Mouse (Mus musculus): ENCODE results near the gene Ovol2.
"Not testable (repeated sequence)": the region's sequence is repeated elsewhere in the genome, so short reads cannot be mapped to it uniquely, and the experiment has no call there.

Gene Ovol2

GRCm38 (mm10) chr2:144331401-144332302 lies at the start of gene Ovol2:
TSS of gene Ovol2 (minus strand) at chr2:144332146.
- DNase-seq (ENCODE audit: low spot score): peak; percentile 27

- DNase-seq (ENCODE audit: low spot score): no peak
These were observed 49.8 kb upstream of the Ovol2 start for GRCm38 (mm10) chr2:144381741-144382140.

- no peak for DNase-seq (ENCODE audit: low spot score)
These were observed 49.3 kb upstream of the Ovol2 start for GRCm38 (mm10) chr2:144381293-144381692.

- DNase-seq (ENCODE audit: low spot score): no peak
These were observed 43.2 kb upstream of the Ovol2 start for GRCm38 (mm10) chr2:144375063-144375703.

- no peak for DNase-seq (ENCODE audit: low spot score)
These were observed 41.1 kb upstream of the Ovol2 start for GRCm38 (mm10) chr2:144373063-144373462.

- DNase-seq (ENCODE audit: low spot score): no peak
These were observed 39.6 kb upstream of the Ovol2 start for GRCm38 (mm10) chr2:144371566-144371965.

- DNase-seq (ENCODE audit: low spot score): no peak
These were observed 37.6 kb upstream of the Ovol2 start for GRCm38 (mm10) chr2:144369511-144369910.

GRCm38 (mm10) chr2:144369020-144369421 lies 37.1 kb upstream of the Ovol2 start:
- no peak for DNase-seq (ENCODE audit: low spot score)

- DNase-seq (ENCODE audit: low spot score): peak; percentile 98
These were observed 36.6 kb upstream of the Ovol2 start, which contains the start of the genes Kat14 and Pet117 for GRCm38 (mm10) chr2:144368400-144369019. TSS of gene Kat14 (plus strand) at chr2:144368983. TSS of gene Pet117 (plus strand) at chr2:144368996.

- DNase-seq (ENCODE audit: low spot score): no peak
These were observed 20.9 kb upstream of the Ovol2 start for GRCm38 (mm10) chr2:144352843-144353242.

GRCm38 (mm10) chr2:144348525-144348924 lies 16.6 kb upstream of the Ovol2 start:
- DNase-seq (ENCODE audit: low spot score): no peak

- no peak for DNase-seq (ENCODE audit: low spot score)
These were observed 11.2 kb upstream of the Ovol2 start for GRCm38 (mm10) chr2:144343158-144343557.

GRCm38 (mm10) chr2:144338149-144338548 lies 6.2 kb upstream of the Ovol2 start:
- DNase-seq (ENCODE audit: low spot score): not testable (repeated sequence)

GRCm38 (mm10) chr2:144337701-144338100 lies 5.8 kb upstream of the Ovol2 start:
- no peak for DNase-seq (ENCODE audit: low spot score)

- no peak for DNase-seq (ENCODE audit: low spot score)
These were observed 5.3 kb upstream of the Ovol2 start for GRCm38 (mm10) chr2:144337230-144337629.

- no peak for DNase-seq (ENCODE audit: low spot score)
These were observed 1.3 kb upstream of the Ovol2 start for GRCm38 (mm10) chr2:144333138-144333842.

GRCm38 (mm10) chr2:144332486-144332885 lies 540 bp upstream of the Ovol2 start:
- no peak for DNase-seq (ENCODE audit: low spot score)

- no peak for DNase-seq (ENCODE audit: low spot score)
These were observed 980 bp downstream of the Ovol2 start for GRCm38 (mm10) chr2:144330960-144331371.

GRCm38 (mm10) chr2:144330352-144330959 lies 1.5 kb downstream of the Ovol2 start:
- DNase-seq (ENCODE audit: low spot score): no peak

- no peak for DNase-seq (ENCODE audit: low spot score)
These were observed 2.0 kb downstream of the Ovol2 start for GRCm38 (mm10) chr2:144329937-144330336.

- DNase-seq (ENCODE audit: low spot score): no peak
These were observed 2.5 kb downstream of the Ovol2 start for GRCm38 (mm10) chr2:144329451-144329850.

- DNase-seq (ENCODE audit: low spot score): no peak
These were observed 7.7 kb downstream of the Ovol2 start for GRCm38 (mm10) chr2:144324218-144324617.

Data from yolk sac, embryonic 10.5 days (tissue).